Mouse (Mus musculus): Measurements from ENCODE around the gene Gm9040. TPM values are rescaled to one million over a fixed set of nuclear protein-coding genes. Genes with fewer than 3 reads are reported as not detected.
"Not testable (repeated sequence)": the region's sequence is repeated elsewhere in the genome, so short reads cannot be mapped to it uniquely, and the experiment has no call there.

Gm9040 gene
- polyA plus RNA-seq, 1 experiment from 2014 or later = not detected

DNA sequence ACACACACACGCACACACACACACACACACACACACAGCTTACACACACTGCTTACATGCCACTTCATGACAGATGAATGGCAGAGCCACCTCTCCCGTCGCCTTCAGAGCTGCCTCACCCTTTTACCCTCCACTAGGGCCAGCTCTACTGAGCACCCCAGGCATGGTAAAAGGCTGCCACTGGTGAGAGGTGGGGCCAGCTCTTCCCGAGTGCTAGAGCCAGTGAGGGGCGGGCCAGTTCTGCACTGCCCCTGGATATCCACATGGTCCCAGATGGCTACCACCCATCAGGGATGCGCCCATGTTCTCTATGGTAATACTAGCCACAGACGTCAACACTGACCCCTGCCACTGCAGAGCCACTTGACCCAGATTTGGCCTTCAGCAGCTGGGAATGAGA is 44.2 kb downstream of the Gm9040 start:
- not testable (repeated sequence) for H3K36me3 ChIP-seq; H3K27me3 ChIP-seq; H3K4me1 ChIP-seq (replicated peaks); H3K9me3 ChIP-seq; H3K4me3 ChIP-seq (replicated peaks); H3K9ac ChIP-seq (replicated peaks); ATAC-seq (ENCODE audit: insufficient number of reproducible peaks, insufficient read depth, low FRiP score, low TSS enrichment, low read depth); H3K4me2 ChIP-seq; H3K27ac ChIP-seq
- WGBS = 71% methylated on average over 7 of the region's 7 CpGs

DNA sequence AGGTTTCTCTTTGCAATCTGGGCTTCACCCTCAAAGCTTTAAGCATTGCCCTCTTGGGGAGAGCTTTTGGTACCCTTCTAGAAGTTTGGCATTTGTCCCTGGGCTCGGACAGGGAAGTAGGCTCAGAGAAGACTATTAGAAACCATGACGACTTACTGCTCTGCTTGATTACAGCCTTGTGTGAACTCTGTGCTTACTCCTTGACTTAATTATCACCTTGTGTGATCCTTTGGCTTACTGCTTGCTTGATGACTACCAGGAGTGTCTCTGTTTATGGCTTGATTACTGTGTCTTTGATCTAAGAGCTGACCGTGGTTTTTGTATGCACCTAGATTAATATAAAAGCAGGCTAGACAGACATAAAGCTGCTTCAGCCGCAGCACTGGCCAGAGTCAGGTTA is 48.7 kb downstream of the Gm9040 start:
- H3K27ac ChIP-seq; H3K9ac ChIP-seq (replicated peaks); H3K4me1 ChIP-seq (replicated peaks); H3K36me3 ChIP-seq; H3K9me3 ChIP-seq; H3K4me2 ChIP-seq; H3K4me3 ChIP-seq (replicated peaks); H3K27me3 ChIP-seq; ATAC-seq (ENCODE audit: insufficient number of reproducible peaks, insufficient read depth, low FRiP score, low TSS enrichment, low read depth): not testable (repeated sequence)
- no CpG with 5 or more reads among the region's 4 CpGs for WGBS

Other genes starting within 250 kb of the Gm9040 start
- 55.0 and 64.0 TPM in 2 replicates for gene Mdm1, start 185.2 kb downstream of the Gm9040 start, polyA plus RNA-seq (2016; fragmentation: Nextera tagmentation; extraction: Ambion mirVana)
- gene Il22, start 122.0 kb downstream of the Gm9040 start, polyA plus RNA-seq (2016; fragmentation: Nextera tagmentation; extraction: Ambion mirVana) = not detected in 2 replicates
- gene Gm32717, start 86.2 kb downstream of the Gm9040 start, polyA plus RNA-seq (2016; fragmentation: Nextera tagmentation; extraction: Ambion mirVana) = 0.10 and 0.14 TPM in 2 replicates
- gene Gm32802, start 68.3 kb downstream of the Gm9040 start, polyA plus RNA-seq (2016; fragmentation: Nextera tagmentation; extraction: Ambion mirVana) = 0.10 and 0.14 TPM in 2 replicates
- not detected in 2 replicates for gene Iltifb, start 31.9 kb downstream of the Gm9040 start, polyA plus RNA-seq (2016; fragmentation: Nextera tagmentation; extraction: Ambion mirVana)
- gene Gm9044, start 5.4 kb upstream of the Gm9040 start, polyA plus RNA-seq (2016; fragmentation: Nextera tagmentation; extraction: Ambion mirVana) = not detected in 2 replicates
- 0.10 TPM in 1 of 2 replicates, not detected in the other for gene Gm9045, start 10.9 kb upstream of the Gm9040 start, polyA plus RNA-seq (2016; fragmentation: Nextera tagmentation; extraction: Ambion mirVana)
- gene Gm9046, start 16.3 kb upstream of the Gm9040 start, polyA plus RNA-seq (2016; fragmentation: Nextera tagmentation; extraction: Ambion mirVana) = not detected in 2 replicates
- not detected in 2 replicates for gene Gm9048, start 21.7 kb upstream of the Gm9040 start, polyA plus RNA-seq (2016; fragmentation: Nextera tagmentation; extraction: Ambion mirVana)
- gene Gm9049, start 27.1 kb upstream of the Gm9040 start, polyA plus RNA-seq (2016; fragmentation: Nextera tagmentation; extraction: Ambion mirVana) = 0.10 TPM in 1 of 2 replicates, not detected in the other
- gene Ifng, start 114.1 kb upstream of the Gm9040 start, polyA plus RNA-seq (2016; fragmentation: Nextera tagmentation; extraction: Ambion mirVana) = not detected in 2 replicates

All from limb, embryonic 12.5 days (tissue).